Mouse (Mus musculus) CD4-positive, CD25-positive, alpha-beta regulatory T cell, adult 4 months (primary cell): ENCODE results near the gene Rassf5. TPM values are rescaled to one million over a fixed set of nuclear protein-coding genes. Genes with fewer than 3 reads are reported as not detected.
A peak's percentile ranks its signal among the peaks of the same experiment; 100 is the strongest.
"Not testable (repeated sequence)": the region's sequence is repeated elsewhere in the genome, so short reads cannot be mapped to it uniquely, and the experiment has no call there.

Experiments
- ATAC-seq: one replicate; pipeline ENCODE4 v1.8.0; 2017
- polyA plus RNA-seq, 2 experiments: library from polyadenylated mRNA; unstranded; fragments of 100-300 nt; shearing (Covaris generic); gene quantifications; one replicate each; pipeline ENCODE4 v1.2.1; 2017

Rassf5 gene
- polyA plus RNA-seq, 2 experiments from 2014 or later, result 330 to 423 TPM

GRCm38 (mm10) chr1:131177249-131177648, 67.8 kb downstream of the Rassf5 start:
- no peak for ATAC-seq

GRCm38 (mm10) chr1:131175819-131176218, 69.2 kb downstream of the Rassf5 start:
- ATAC-seq, result no peak

GRCm38 (mm10) chr1:131175189-131175588, 69.9 kb downstream of the Rassf5 start:
- ATAC-seq, result no peak

GRCm38 (mm10) chr1:131174299-131174861, 70.7 kb downstream of the Rassf5 start:
- ATAC-seq, result no peak

GRCm38 (mm10) chr1:131173809-131174208, 71.2 kb downstream of the Rassf5 start:
- no peak for ATAC-seq

- ATAC-seq, result no peak
Measured at GRCm38 (mm10) chr1:131173001-131173400, 72.1 kb downstream of the Rassf5 start.

- ATAC-seq, result no peak
Measured at GRCm38 (mm10) chr1:131167612-131168011, 77.4 kb downstream of the Rassf5 start.

GRCm38 (mm10) chr1:131164427-131164826, 80.6 kb downstream of the Rassf5 start:
- ATAC-seq, result no peak

- ATAC-seq, result no peak
Measured at GRCm38 (mm10) chr1:131161091-131161490, 84.0 kb downstream of the Rassf5 start.

GRCm38 (mm10) chr1:131159573-131160327, 85.3 kb downstream of the Rassf5 start:
- ATAC-seq, result not testable (repeated sequence)

- peak; percentile 26 for ATAC-seq
Measured at GRCm38 (mm10) chr1:131155456-131155855, 89.6 kb downstream of the Rassf5 start.

- ATAC-seq, result peak; percentile 100
Measured at GRCm38 (mm10) chr1:131153018-131153629, 91.9 kb downstream of the Rassf5 start, which contains the start of gene Eif2d. Gene Eif2d, plus strand, starts transcription at chr1:131153181.

GRCm38 (mm10) chr1:131149496-131149895, 95.6 kb downstream of the Rassf5 start:
- ATAC-seq, result no peak

- no peak for ATAC-seq
Measured at GRCm38 (mm10) chr1:131146181-131146614, 98.9 kb downstream of the Rassf5 start.

- ATAC-seq, result not testable (repeated sequence)
Measured at GRCm38 (mm10) chr1:131145222-131145621, 99.8 kb downstream of the Rassf5 start.

GRCm38 (mm10) chr1:131142472-131142871, 102.6 kb downstream of the Rassf5 start:
- ATAC-seq, result no peak

GRCm38 (mm10) chr1:131141449-131141848, 103.6 kb downstream of the Rassf5 start:
- no peak for ATAC-seq

- ATAC-seq, result no peak
Measured at GRCm38 (mm10) chr1:131139102-131140095, 105.7 kb downstream of the Rassf5 start.

GRCm38 (mm10) chr1:131138191-131139016, 106.7 kb downstream of the Rassf5 start, which contains the start of gene Dyrk3:
Gene Dyrk3, minus strand, starts transcription at chr1:131138340.
- ATAC-seq, result peak; percentile 89

GRCm38 (mm10) chr1:131137717-131138118, 107.3 kb downstream of the Rassf5 start:
- ATAC-seq, result no peak

- no peak for ATAC-seq
Measured at GRCm38 (mm10) chr1:131137111-131137510, 107.9 kb downstream of the Rassf5 start.
